Mouse (Mus musculus) granulocyte monocyte progenitor cell, adult 5-6 weeks (primary cell): ENCODE data around the gene Tspan9. TPM values are rescaled to one million over a fixed set of nuclear protein-coding genes. Genes with fewer than 3 reads are reported as not detected.

Source experiments
- ATAC-seq: replicated peaks from 2 replicates; pipeline ENCODE4 v1.8.0; 2016; ENCODE audit warnings: mild to moderate bottlenecking, moderate TSS enrichment, inconsistent platforms; ENCODE audit not compliant: poor library complexity, severe bottlenecking
- total RNA-seq, 2 experiments: library from RNA; stranded (forward) in 1 of 2; stranded (reverse) in 1 of 2; fragments of 200-712, 200-1000 nt in 1 of 2; fragments of >200 nt in 1 of 2; fragmentation: Nextera tagmentation in 1 of 2; gene quantifications; 2 replicates each; pipeline ENCODE4 v1.2.3; 2014 to 2017

The Tspan9 gene
- total RNA-seq, 2 experiments from 2014 or later: 0.62 TPM; not detected in 1

DNA sequence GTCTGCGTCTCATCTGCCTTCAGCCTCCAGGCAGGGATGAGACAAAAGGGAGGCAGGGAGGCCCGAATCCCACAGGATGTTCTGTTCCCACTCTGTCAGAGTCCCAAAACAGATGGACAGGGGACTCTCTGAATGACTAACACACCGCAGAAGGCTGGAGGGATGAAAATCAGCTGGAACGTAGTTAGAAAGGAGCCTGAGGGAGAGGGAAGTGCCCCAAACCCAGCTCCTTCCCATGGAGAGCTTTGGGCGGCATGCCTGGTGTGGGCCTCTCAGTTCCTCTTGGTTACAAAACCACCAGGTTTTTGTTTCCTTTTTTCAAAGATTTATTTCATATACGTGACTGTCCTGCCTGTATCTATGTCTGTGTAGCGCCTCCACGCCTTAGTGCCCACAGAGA lies 35.7 kb downstream of the Tspan9 start:
- ATAC-seq: peak; percentile 93

DNA sequence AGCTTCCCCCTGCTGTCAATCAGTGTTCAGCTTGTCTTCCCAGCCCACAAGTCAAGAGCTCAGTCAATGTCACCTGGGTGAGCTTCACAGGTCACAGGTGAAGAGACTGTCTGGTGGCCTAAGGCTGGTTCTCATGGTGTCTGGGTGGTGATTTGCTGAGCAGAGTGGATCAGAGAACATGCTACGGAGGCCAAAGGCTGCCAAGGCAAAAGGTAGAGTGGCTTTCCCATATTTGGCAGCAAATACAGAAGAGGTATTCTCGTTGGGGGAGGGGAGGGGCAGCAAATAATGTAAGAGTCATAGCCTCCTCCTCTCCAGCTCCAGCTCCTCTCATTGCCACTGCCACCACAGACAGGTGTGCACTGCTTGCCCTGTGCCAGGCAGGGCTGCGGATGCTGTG lies 37.2 kb downstream of the Tspan9 start:
- no peak for ATAC-seq

DNA sequence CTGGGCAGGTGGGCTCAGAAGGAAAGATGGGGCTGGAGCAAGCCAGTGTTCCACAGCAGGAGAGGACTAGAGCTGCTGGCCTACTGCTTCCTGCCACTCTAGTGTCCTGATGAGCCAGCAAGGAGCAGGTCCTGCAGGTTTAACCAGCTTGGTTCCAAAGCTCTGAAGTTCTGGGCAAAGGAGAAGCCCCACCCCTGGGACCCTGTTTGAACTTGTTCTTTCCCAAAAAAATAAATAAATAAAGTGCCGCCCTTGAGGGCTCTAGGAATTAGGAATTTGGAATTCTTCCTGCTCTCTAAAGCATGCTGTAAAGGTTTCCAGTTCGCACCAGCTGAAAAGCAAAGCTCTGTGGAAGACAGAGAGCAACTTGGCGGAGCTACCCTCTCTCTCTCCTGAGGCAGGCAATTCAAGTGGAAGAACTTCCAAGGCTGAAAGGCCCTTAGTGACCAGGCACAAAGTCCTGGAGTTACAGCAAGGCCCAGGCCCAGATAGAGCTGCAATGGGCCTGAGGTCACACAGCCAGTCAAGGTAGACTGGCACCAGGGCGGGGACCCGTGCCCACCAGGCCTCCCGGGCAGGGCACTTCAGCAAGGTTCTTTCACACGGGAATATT lies 38.6 kb downstream of the Tspan9 start:
- ATAC-seq: no peak

DNA sequence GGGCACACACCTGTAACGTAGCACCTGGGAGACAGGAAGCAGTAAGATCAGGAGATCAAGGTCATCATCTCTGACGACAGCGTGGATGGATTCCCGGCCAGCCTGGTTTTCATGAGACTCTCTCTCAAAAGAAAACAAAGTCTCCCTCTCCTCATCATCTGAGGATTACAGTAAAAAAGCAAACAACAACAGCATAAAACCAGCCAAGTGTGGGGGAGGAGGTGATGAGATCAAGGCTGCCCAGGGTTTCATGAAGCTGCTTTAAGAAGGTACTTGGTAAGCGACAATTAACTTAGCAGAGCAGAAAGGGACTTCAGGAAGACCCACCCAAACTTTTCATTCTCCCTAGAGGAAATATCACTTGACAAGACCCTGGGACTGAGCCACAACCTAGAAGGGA lies 39.5 kb downstream of the Tspan9 start:
- ATAC-seq: no peak

DNA sequence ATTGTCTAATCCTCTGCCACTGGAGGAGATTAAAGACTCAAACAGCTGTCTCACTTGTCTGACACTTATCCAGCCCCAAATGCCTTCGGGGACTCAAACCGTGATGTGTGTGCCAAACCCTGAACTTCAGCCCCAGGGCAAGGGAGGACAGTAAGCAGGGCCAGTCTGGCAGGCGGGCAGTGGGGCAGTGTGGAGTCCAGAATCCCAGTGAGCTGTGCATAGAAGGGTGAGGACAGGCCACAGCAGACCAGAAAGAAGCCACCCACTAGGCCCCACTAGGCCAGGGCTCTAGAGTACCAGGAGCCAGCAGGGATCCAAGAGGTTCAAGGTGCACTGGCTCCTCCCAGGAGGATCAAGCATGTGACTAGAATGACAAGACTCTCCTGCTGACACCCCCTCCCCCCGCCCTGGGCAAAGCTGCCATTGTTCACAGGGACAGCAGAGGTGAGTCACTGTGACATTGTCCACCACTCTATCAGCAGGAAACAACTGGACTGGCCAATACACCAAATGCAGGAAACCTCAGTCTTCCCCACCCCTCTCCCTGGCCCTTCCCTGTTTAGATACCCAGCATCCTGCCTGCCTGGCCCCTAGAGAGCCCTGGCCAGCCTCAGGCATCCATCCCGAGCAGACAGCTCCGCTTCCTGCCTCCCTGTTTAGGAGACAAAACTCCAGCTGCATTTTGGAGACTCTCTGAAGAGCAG lies 40.9 kb downstream of the Tspan9 start:
- ATAC-seq: no peak

DNA sequence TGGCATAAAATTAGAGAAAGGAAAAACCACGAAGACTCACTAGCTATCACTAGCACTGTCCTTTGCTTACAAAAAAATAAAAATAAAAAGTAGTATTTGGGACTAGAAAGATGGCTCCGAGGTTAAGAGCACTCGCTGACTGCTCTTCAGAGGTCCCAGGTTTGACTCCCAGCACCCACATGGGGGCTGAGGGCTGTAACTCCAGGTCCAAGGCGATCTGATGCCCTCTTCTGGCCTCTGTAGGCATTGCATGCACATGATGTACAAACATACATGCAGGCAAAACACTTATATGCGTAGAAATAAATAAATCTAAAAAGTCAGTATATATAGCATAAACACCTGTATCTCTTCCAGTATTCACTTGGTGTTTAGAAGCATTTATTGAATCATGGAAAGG lies 43.5 kb downstream of the Tspan9 start:
- ATAC-seq: no peak; the same call in 1 of the 2 replicates

DNA sequence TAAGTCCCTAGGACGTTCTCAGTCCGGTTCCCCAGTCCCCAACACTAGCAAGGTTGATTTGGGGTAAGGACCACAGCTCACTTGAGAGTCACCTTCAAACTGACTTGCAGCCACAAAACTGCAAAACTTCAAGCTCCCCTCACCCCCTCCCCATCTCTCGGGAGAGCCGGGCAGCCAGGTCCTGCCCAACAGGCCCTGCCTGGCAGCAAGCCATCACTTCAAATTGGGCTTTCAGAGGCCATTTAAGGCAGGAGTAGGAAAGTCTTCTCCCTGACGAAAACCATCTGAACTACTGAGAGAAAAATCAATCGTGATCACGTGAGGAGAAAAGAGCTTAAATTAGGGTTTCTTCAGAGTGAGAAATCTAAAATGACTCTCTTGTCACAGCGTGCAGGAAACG lies 44.2 kb downstream of the Tspan9 start:
- ATAC-seq: no peak

DNA sequence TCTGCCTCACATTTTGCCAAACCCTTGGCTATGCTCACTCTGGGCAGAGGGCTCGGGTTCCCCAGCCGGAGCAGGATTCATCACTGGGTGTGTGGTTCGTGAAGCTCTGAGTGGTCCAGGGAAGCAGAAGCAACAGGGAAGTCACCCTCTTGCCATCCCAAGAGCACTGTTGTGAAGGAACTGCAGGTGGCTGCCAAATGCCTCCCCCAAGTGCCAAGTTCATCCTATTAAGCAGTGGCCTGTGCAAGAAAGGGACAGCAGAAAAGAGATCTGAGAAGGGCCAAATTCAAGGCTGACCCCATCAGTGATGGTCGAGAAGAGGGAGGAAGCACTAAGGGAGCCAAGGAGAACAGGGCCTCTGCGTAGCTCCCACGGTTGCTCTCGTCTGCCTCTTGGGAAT lies 46.9 kb downstream of the Tspan9 start:
- ATAC-seq: no peak

DNA sequence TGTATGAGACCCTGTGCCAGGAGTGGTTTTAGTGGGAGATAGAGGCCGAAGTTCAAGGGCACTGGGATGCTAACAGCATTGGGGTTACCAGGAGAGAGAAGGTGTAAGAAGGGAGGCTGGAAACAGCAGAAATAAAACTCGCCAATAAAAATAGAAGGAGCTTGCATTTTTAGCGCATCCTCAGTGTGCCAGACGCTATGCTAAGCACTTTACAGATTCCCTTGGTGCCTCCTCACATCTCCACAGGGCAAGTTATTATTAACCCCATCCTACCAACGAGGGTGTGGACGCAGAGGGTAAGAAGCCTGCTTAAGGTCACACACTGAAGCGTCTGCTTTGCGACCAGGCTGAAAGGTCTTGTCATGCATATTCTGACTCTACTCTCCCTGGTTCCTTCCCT lies 47.5 kb downstream of the Tspan9 start:
- no peak for ATAC-seq

DNA sequence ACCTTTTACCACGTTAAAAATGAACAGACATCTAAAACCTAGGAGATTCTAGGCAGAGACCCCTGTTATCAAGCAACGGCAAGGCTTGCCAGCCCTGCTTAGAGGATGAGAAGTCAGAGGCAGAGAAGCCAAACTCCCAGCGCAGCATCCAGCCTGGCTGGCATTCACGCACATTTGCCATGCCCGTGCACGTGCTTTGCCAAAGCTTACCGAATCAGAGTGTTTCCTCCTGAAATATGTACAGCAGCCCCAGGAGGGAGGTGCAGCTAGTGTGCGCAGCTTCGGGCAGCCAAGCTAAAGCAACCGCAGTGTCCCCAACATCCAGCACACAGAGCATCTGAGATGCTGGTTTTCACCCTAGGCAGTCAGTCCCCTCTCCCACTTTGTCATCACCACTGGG lies 48.3 kb downstream of the Tspan9 start:
- no peak for ATAC-seq

DNA sequence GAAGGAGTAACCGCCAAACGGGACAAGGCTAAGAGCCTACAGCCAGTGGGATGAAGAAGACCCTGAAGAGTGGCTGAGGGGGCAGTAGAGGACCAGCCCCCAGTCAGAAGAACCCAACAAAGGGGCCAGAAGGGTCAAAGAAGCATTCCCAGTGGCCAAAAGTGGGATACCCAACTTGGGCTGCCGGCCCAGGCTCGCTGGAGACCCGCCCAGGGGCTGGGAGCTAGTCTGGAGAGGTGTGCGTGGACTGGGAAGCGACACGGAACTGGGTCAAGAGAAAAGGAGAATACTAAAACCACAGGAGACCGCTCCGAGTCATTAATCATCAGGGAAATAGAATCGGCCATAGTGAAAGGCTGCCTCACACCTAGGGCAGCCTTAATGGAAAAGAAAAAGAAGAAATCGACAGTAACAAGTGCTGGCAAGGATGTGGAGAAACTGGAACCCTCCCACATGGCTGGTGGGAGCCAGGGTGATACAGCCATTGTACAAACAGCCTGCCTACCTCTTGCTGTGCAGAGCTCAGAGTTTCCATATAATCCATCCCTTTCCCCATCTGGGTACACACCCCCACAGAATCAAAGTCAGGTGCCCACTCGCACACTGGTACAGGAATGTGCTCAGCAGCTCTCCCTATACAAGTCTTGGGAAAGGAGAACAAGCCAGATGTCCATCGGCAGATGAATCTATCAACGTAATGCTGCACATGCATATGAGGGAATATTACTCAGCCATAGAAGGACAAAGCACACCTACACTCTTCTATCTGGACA lies 49.4 kb downstream of the Tspan9 start:
- ATAC-seq: no peak

DNA sequence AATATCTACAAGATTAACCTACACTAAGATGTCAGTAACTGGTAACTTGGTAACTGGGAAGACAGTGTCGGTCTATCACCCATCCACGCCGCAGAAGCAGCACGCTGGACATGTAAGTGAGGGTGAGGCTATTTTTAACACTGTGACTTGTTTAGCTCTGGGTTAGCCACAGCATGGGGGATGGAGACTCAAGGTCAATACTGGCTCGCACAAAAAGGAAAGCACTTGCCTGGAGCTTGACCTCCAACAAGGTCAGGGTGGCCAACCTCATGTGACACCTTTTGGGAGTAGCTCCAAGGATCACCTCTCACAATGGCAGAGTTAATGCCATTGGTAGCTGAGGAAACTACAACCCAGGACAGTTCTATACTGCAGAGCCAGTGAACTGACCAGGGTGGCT lies 50.8 kb downstream of the Tspan9 start:
- no peak for ATAC-seq

DNA sequence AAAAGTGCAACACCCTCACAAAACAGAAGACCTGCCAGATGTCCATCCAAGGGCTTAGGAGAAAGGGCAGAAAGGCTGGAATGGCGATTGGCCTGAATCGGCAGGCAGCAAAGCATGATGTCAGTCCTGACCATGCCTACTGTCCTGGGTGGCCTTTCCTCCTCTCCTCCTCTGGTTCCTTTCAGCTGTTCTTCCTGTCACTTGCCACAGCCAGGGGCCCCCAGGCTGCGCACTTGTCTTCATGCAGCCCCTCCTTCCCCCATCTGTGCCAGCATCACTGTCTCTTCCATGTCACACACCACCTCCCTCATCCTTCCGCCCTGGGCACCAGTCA lies 51.6 kb downstream of the Tspan9 start:
- ATAC-seq: no peak

DNA sequence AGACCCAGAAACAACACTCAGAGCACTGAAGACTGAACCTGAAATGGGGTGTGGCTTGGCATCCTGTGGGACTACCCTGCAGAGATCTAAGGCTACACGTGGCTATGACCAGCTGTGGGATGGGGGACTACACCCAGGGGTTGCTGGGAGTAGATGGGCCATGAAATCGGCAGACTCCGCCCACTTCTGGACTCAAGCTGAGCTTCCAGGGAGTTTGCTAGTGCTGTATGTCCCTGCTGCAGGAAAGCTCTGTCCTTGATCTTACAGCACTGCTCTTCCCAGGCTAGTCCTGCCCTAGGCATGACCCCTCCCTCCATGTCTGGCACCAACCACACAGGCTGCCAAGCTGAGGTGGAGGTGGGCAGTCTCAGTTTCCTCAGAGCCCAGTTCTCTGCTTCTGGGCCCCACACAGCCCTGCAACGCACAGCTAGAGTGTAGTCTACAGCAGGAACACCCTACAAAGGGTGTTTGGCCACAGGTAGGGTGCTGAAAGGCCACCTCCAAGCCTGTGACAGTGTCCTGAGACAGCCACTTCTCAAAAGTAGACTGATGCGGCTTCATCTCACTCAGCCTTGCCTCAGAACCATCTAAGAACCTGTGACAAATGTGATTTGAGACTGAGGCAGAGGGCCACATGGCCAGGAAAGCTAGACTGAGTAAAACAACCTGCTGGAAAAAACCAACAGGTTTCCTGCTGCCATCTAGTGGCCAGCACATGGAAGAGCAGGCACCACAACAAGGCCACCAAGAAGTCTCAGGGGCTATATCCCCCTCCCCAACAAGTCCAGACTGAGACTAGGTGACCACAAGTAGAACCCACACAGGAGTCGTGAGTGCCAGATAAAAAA lies 52.2 kb downstream of the Tspan9 start:
- peak; percentile 61 for ATAC-seq

DNA sequence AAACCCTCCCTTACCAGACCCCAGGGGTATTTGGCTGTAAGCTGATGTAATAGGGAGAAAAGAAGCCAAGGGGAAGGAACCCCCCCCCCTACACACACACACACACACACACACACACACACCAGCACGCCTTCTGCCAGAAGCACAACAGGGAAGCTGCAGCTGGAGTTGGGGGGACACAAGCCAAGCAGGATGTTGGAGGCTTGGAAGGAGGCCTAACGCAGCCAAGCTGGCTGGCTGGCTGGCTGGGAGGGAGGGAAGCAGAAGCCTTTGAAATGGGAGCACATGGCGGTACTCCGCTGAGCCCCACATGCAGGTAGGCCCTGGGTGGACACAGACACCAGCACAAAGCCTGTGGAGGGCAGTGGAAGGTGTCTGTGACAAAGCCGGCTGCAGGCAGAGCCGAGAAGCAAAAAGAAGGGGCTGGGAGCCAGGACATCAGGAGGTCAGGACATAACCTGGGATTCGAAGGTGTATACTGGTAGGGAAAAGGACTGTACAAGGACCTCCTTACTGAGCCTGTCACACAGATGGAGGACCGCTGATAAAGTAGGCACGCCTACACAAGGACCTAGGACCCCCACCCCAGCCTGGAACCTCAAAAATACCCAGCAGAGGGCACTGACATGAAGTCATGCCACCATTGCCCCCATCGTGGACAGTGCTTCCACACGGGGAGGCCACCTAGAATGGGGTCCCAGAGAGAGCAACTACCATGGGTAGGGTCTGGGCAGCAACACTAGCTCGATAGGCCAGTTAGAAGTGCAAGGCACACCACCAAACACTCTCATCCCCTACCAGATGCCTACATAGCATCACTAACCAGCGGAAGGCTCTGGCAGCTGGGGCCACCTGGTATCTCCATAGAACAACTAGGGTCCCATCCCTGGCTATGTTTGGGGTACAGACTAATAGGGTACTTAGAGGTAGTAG lies 53.4 kb downstream of the Tspan9 start:
- ATAC-seq: no peak

DNA sequence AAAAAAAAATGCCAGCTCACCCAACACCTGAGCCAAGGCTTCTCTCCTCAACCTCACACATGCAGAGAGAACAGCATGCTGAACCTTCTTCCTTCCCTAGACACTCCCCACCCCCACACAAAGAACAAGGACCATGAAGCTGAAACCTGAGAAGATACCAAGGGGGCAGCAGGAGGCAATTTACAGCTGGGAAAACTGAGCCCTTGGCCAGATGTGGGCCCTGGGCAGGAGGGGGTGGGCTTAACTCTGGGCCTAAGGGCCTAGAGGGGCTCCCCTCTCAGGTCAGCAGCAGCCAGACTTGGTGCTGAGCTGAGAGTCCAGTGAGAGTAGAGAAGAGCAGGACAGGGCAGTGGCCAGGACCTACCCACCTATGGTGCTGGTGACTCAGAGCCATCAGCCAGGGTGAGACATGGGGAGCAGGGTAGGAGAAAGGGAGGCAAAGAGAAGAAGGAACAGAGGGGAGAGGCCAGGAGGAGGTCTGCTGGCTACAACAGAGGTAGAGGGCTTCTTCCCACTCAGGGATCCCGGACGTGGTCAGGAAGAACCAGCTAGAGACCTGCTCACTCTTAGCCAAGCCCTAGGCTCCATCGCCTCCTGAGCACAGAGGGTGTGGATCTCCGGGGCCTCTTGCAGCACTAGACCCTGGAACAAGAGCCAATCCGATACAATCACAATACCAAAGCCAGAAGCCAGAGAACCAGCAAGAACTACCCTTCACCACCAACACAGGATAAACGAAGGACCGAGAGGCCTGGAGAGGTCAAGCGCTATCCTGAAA lies 54.5 kb downstream of the Tspan9 start:
- no peak for ATAC-seq

DNA sequence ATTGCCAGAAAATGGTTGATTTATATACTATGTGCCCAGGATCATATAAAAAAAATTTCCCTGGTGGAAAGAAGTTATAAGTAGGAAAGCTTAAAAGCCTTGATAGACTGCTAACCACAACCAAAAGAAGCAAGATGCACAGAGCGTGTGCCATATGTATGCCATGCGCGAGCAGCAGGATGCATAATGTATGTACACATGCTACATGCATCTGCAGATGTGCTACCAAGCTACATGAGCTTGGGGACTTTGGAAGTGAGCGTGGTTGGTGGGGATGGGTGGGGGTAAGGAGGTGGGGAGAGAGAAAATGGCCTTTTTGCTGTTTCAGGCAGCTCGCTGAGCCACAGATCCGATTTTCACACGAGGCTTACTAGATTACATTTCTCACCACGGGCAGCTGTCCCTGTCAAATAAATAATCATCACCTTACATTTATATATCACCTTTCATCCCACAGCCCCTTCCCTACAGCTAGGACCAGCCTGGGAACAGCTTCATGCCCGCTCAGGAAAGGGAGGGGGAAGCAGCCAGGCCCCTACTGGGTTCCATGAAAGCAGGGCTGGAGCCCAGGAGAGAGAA lies 57.8 kb downstream of the Tspan9 start:
- no peak for ATAC-seq

DNA sequence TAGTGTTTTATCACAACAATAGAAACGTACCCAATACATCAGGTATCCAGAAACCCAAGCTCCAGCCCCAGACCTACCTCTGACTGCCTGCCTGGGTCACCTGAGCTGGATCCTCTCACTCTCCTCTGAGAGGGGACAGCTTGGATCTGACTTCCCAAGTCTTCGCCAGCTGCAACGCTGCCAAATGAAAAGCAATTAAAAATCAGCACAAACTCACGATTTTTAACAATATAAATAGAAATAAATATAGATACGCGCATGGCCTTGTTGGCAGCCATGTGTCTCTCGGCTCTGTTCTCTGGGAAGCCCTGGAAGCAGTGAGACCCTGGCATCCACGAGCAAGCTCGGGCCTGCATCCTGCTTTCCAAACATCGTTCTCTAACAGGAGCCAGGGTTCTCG lies 60.1 kb downstream of the Tspan9 start:
- no peak for ATAC-seq

DNA sequence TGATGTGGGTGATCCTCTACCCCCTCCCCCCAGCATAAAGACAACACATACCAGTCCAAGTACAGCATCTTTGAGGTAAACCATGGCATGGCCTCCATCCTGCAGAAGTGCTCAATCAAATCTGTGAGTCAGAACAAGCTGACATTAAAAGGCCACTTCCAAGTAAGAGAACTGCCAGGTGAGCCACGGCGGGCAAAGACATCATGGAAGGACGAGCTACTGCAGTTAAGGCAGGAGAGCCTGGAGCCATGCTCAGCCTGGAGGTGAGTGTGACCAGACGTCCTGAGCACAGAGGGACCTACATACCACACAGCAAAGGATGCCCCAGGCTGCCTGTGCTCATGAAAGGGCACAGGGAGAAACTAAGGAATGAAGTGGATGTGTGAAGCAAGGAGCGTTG lies 61.6 kb downstream of the Tspan9 start:
- no peak for ATAC-seq
